Mouse (Mus musculus) natural killer cell, adult 2 months (primary cell): ENCODE data around the gene Gm11733.
A peak's percentile ranks its signal among the peaks of the same experiment; 100 is the strongest.
"Not testable (repeated sequence)": the region's sequence is repeated elsewhere in the genome, so short reads cannot be mapped to it uniquely, and the experiment has no call there.

ENCODE experiments used
- DNase-seq, 2 experiments: peaks; one replicate each; pipeline ENCODE4 v3.0.0; 2022; ENCODE audit warnings: low spot score in 2 of 2

Gm11733 gene

DNA sequence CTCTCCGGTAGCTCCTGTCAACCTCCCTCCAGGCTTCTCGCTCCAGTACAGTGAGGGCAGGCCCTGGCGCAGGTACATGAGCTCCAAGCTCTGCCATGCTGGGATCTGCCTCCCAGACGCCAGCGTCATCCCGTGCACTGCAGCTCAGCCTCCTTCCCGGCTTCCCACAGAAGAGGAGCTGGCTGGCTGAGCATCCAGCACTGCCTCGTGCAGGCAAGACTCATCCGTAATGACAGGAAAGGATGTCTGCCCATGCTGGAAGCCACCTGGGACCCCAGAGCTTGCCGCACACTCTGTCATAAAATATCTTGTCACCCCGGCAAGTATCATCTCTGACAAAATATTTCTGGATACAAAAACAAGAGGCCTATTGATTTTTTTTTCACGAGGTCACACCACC is at the start of gene Gm11733:
Gene Gm11733, plus strand, starts transcription at position 171 of the 400 bp plus-strand sequence.
- no peak for DNase-seq

- DNase-seq = no peak
Measured at GRCm38 (mm10) chr11:117436401-117437109, 47.6 kb upstream of the Gm11733 start.

DNA sequence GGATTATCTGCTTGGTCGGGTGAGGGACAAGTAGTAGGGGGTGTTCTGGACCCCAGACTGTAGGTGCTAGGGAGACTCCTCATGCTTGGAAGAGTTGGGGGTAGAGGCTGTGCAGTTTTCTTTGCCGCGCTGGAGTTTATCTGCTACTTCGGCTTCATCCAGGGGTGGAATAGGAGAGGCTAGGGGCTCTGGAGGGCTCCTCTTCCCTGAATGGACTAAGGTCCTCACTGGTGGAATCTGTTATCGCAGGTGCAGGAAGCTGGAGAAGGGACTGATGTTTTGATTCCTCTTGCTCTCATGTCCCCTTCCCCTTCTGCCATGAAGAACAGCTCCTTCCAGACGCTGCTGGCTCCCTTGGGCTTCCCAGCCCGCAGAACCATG is 47.1 kb upstream of the Gm11733 start:
- no peak for DNase-seq

- DNase-seq = no peak
Measured at GRCm38 (mm10) chr11:117438363-117438762, 45.8 kb upstream of the Gm11733 start.

DNA sequence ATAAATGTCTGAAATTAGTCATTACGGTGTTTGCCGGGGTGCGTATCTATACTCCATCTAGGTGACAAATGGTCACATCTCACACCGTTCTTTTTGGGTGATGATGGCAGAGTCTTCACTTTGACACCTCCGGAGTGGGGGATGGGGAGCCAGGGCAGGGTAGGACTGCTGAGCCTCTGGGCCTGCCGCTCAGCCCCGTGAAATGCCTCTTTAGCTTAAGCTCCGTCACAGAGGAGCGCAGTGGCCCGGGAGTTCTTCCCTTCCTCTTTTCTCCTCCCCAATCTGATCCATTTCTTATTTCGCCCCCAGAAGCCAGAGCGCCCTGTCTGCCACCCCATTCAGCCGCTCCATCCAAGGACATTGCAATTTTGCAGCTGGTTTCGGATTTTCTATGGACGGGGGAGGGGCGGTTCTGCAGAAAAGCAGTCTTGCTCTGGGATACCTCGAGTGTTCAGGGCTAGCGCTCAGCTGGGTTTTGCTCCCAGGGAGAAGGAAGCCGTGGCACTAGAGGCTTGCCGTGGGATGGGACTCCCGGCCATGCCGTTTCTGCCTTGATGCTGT is 43.2 kb upstream of the Gm11733 start:
- no peak for DNase-seq

DNA sequence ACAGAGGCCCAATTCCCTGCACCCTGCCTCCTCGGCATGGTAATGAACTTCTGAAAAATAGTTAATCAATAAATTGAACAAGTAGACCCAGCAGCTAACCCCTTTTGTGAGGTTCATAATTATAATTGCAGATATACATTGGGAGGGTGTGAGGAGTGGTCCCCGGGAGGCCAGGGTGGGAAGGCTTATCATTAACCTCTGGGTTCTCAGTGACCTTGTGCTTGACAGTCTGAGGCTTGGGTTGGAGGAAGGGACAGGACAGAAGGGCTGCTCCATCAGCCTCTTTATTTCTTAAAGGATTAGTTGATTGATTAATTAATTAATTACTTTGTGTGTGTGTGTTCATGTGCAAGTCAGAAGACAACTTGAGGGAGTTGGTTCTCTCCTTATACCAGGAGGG is 40.1 kb upstream of the Gm11733 start:
- no peak for DNase-seq

DNA sequence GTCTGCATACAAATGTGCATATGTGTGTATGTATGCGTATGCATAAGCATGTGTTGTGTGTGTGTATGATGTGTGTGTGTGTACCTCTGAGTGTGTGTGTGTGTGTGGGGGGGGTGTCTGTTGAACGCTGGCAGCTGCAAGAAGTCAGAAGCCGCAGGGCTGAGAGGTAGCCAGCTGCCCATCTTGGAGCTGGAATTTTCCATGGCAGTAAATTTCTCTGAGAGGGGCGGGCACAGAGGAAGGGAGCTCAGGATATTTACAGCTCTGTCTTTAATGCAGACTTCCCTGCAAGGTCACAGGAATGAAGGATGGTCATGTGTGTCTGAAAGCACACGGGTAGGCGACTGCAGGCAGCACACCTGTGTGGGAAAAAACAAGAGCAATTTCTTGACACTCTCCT is 38.5 kb upstream of the Gm11733 start:
- no peak for DNase-seq

DNA sequence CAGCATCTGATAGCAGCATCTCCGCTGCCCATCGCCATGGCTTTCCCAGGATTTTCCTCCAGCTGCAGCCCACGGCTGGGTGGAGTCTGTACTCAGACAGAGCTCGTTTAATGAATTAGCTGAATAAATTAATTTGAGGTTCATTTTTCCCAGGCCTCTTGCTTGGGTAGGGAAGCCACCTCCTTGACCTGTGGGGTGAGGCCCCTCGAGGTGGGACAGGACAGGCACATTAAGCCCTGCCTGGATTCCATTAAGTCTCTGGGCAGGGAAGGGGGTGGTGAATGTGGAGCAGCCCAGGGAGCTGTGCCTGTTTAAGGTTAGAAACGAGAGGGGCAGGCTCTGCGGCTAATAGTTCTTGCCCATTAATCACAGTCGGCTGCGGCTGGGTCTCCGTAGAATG is 30.1 kb upstream of the Gm11733 start:
- no peak for DNase-seq

DNA sequence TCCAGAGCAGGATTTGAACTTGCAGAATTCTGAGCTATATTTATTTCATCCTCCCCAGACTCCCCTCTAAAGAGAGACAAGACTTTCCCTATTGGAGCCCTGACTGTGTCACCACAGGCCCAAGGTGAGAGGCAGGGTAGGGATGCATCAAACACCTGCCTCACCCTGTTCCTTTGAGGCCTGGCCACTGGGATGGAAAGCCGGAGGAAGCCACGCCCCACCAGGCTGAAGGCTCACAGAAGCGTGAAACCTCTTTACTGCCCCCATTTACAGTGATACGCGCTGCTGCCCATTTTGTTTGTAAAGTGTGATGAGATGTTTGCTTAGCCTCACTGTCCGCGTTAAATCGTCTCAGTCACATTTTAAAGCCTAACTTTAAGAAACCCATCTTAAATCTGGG is 25.0 kb upstream of the Gm11733 start:
- DNase-seq = no peak

- DNase-seq = no peak
Measured at GRCm38 (mm10) chr11:117462202-117462864, 21.8 kb upstream of the Gm11733 start.

GRCm38 (mm10) chr11:117463416-117463815 is 20.8 kb upstream of the Gm11733 start:
- DNase-seq = not testable (repeated sequence)

- DNase-seq = no peak
Measured at GRCm38 (mm10) chr11:117466292-117466691, 17.9 kb upstream of the Gm11733 start.

GRCm38 (mm10) chr11:117466911-117467310 is 17.3 kb upstream of the Gm11733 start:
- no peak for DNase-seq

GRCm38 (mm10) chr11:117468585-117469363 is 15.4 kb upstream of the Gm11733 start:
- no peak for DNase-seq

DNA sequence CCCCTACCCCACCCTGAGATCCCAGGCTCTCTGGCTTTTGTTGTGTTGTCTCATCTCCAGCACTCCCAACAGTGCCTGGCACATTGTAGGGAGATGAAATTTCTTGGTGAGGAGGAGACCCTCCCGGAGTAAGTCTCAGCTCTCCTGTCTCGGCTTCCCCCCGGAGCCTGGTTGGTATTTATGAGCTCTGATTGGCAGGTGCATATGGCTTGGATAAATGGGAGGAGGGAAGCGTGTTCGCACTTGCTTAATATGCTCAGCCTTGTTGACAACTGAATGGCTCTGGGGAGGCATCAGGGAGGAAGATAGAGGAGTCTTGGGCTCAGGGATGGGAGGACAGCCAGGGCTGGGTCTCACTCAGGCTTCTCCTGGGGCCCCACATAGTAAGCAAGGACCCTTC is 14.4 kb upstream of the Gm11733 start:
- no peak for DNase-seq

DNA sequence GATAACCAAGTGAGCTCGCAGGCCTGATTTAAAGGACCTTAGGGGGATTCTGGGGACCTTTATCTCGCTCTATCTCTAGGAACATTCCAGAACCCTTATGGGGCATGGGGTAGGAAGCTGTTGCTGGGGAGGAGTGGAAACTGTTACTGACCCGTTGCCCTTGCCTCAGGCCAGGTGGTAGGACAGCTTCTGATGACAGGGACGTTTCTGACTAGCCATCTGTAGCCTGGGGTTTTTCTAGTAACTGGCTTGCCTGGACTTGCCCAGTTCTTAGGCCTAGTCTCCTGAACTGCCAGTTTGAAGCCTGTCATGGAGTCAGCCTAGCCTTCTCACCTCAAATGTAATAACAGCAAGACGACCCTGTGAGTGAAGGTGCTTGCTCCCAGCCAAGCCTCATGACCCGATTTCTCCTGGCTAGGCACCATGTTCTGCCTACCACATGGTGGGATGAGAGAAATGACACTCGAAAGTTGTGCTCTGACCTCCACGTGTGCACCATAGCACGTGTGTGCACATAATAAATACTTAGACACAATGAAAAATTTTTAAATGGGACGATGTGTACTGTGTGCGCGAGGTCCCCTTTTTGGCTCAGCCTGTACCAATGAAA is 13.5 kb upstream of the Gm11733 start:
- no peak for DNase-seq

- no peak for DNase-seq
Measured at GRCm38 (mm10) chr11:117471625-117472283, 12.4 kb upstream of the Gm11733 start.

DNA sequence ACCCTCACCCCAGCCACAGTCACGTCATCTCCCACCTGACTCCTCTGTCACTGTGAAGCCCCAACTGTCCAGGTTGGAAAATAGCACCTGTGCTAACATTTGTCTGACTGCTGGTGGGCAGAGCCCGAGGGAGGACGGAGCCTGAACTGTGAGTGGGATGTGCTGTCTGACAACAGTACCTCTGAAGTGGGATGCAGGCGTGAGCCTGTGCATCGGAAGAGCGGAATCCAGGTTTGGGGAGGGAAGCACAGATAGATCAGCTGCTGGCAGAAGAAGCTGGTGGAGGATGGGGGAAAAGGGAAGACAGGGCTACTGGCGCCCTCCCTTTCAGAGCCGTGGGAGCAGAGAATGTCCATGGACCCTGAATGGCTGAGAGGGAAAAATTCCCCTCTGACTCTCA is 11.3 kb upstream of the Gm11733 start:
- no peak for DNase-seq

DNA sequence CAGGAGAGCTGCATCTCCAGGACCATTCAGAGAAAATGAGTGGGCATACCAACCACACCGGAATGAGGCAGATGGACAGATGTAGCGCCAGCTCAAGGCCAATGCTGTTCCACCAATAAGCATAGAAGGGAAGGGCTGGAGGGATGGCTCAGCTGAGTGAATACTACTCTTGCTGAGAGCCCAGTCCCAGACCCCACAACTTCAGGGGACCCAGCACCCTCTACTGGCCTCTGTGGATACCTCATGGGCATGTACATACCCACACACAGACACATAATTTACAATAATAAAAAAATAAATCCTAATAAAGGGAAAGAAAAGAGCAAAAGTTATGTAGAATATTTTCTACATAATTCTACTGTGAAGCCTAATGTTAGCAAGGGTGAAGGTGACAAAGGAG is 9.0 kb upstream of the Gm11733 start:
- no peak for DNase-seq

- DNase-seq = no peak
Measured at GRCm38 (mm10) chr11:117475669-117476068, 8.5 kb upstream of the Gm11733 start.

DNA sequence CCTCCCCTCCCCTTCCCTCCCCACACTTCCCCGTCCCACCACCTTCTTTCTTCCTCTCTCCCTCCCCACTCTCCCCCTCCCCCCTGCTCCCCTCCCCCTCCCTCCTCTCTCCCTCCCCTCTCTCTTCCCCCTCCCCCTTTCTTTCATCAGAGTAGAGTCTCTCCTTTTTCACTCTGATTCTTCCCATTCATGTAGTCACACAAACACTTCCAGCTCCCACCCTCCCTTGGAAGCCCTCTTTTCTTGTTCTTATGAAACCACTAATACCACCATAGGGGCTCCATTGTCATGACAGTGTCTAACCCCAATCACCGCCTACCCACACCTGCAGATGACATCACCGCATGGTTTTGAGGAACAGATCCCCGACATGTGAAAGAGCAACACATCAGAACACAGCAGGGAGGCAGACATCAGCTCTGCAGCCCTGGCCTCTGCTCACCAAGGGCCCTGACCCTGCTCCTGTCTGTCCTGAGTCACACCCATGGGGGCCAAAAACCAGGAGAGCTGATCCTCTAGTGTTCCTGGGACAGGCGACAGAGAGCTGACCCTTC is 7.5 kb upstream of the Gm11733 start:
- DNase-seq = peak in 1 of 2 experiments; percentile 8
